Mouse (Mus musculus): ENCODE data around the gene Gle1. TPM values are rescaled to one million over a fixed set of nuclear protein-coding genes. Genes with fewer than 3 reads are reported as not detected.
"Not testable (repeated sequence)": the region's sequence is repeated elsewhere in the genome, so short reads cannot be mapped to it uniquely, and the experiment has no call there.

Gene Gle1
- total RNA-seq (2014; rRNA removed), result 39.4 and 43.6 TPM in 2 replicates
- 52.7 and 56.0 TPM in 2 replicates for polyA plus RNA-seq (2015; fragmentation: Nextera tagmentation; extraction: Ambion mirVana)

- DNase-seq (ENCODE audit: low spot score), result peak; percentile 98
- ATAC-seq, result peak; percentile 98
- H3K4me1 ChIP-seq (ENCODE audit: insufficient read depth, low read length), result no peaks in the 10 kb centered on the region; the same call in 1 of the 2 replicates
- TF ChIP-seq CTCF (IDR thresholded peaks at IDR 0.05; ENCODE audit: low read depth), result peak; percentile 82
- peaks cover 24% of the 10 kb centered on the region for H3K36me3 ChIP-seq (ENCODE audit: insufficient read depth, low read length)
- peak within 1 kb of the TSS; percentile 90 for H3K4me3 ChIP-seq (ENCODE audit: low read length)
- H3K9ac ChIP-seq (replicated peaks; ENCODE audit: low read length), result peak within 1 kb of the TSS; percentile 56
- no peaks in the 10 kb centered on the region for H3K9me3 ChIP-seq (ENCODE audit: low read length)
- 2% methylated on average over 44 of the region's 44 CpGs for WGBS
- peak within 1 kb of the TSS; percentile 81 for H3K27ac ChIP-seq
- no peaks in the 10 kb centered on the region for H3K27me3 ChIP-seq (ENCODE audit: insufficient read depth, low read length)
- peak within 1 kb of the TSS; percentile 66 for H3K4me2 ChIP-seq (ENCODE audit: low read depth, low read length)
These were observed at the start of gene Gle1 for GRCm38 (mm10) chr2:29934906-29935599. Gle1 (plus strand) TSS chr2:29935426.

- WGBS, result 83% methylated on average over 9 of the region's 9 CpGs
- H3K4me1 ChIP-seq (ENCODE audit: insufficient read depth, low read length); DNase-seq (ENCODE audit: low spot score); H3K4me2 ChIP-seq (ENCODE audit: low read depth, low read length); H3K27me3 ChIP-seq (ENCODE audit: insufficient read depth, low read length); ATAC-seq; H3K9ac ChIP-seq (replicated peaks; ENCODE audit: low read length); H3K9me3 ChIP-seq (ENCODE audit: low read length); H3K36me3 ChIP-seq (ENCODE audit: insufficient read depth, low read length); H3K4me3 ChIP-seq (ENCODE audit: low read length); H3K27ac ChIP-seq: not testable (repeated sequence)
- peak; percentile 27 for TF ChIP-seq CTCF (IDR thresholded peaks at IDR 0.05; ENCODE audit: low read depth)
These were observed 48.5 kb upstream of the Gle1 start for GRCm38 (mm10) chr2:29886659-29887292.

- peak; percentile 100 for DNase-seq (ENCODE audit: low spot score)
- TF ChIP-seq CTCF (IDR thresholded peaks at IDR 0.05; ENCODE audit: low read depth), result no peak
- peak within 1 kb of the TSS; percentile 65 for H3K4me3 ChIP-seq (ENCODE audit: low read length)
- peak within 1 kb of the TSS; percentile 91 for H3K4me2 ChIP-seq (ENCODE audit: low read depth, low read length)
- 2% methylated on average over 61 of the region's 70 CpGs for WGBS
- peak within 1 kb of the TSS; percentile 91 for H3K27ac ChIP-seq
- H3K4me1 ChIP-seq (ENCODE audit: insufficient read depth, low read length), result no peaks in the 10 kb centered on the region
- peak; percentile 95 for ATAC-seq
- peaks cover 26% of the 10 kb centered on the region for H3K36me3 ChIP-seq (ENCODE audit: insufficient read depth, low read length)
- no peaks in the 10 kb centered on the region for H3K9me3 ChIP-seq (ENCODE audit: low read length)
- peak within 1 kb of the TSS; percentile 77 for H3K9ac ChIP-seq (replicated peaks; ENCODE audit: low read length)
- H3K27me3 ChIP-seq (ENCODE audit: insufficient read depth, low read length), result no peaks in the 10 kb centered on the region
These were observed 45.9 kb upstream of the Gle1 start, which contains the start of gene Odf2 for GRCm38 (mm10) chr2:29889066-29889944. Odf2 (plus strand) TSS chr2:29889221.

- Histone ChIP-seq H3K9ac (replicated peaks; ENCODE audit: low read length) (peak overlapping the region; percentile 77), H3K4me2 (ENCODE audit: low read depth, low read length) (peak overlapping the region; percentile 91), H3K4me1 (ENCODE audit: insufficient read depth, low read length) (no peaks in the 10 kb centered on the region), H3K4me3 (ENCODE audit: low read length) (peak overlapping the region; percentile 65), H3K27ac (peak overlapping the region; percentile 88), H3K36me3 (ENCODE audit: insufficient read depth, low read length) (peaks cover 35% of the 10 kb centered on the region), H3K27me3 (ENCODE audit: insufficient read depth, low read length) (no peaks in the 10 kb centered on the region), H3K9me3 (ENCODE audit: low read length) (no peaks in the 10 kb centered on the region)
- ATAC-seq (peak; percentile 90), DNase-seq (ENCODE audit: low spot score) (peak; percentile 85)
- WGBS, result under 1% methylated on average over 56 of the region's 61 CpGs
- TF ChIP-seq CTCF (IDR thresholded peaks at IDR 0.05; ENCODE audit: low read depth), result peak; percentile 62
These were observed 45.0 kb upstream of the Gle1 start for GRCm38 (mm10) chr2:29889991-29890833.

DNA sequence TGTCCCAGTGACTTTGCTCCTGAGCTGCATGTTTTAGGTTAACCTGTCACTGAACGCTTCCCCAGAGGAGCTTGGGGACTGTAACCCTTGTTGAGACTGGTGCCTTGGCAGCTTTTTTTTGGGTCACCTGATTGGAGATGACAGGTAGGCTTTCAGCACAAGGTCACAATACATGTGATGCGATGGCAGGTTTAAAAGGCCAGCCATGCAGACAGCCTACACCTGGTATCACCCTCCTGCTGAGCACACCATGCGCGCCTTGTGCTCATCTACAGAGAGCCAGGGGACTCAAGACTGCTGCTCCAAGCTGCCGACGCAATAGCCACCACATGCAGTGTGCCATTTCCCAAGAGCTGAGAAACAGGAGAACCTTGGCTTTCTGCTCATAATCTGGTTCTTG, 43.5 kb upstream of the Gle1 start:
- Histone ChIP-seq H3K4me1 (ENCODE audit: insufficient read depth, low read length) (no peaks in the 10 kb centered on the region), H3K4me2 (ENCODE audit: low read depth, low read length) (no peak overlapping the region), H3K27me3 (ENCODE audit: insufficient read depth, low read length) (no peaks in the 10 kb centered on the region), H3K9ac (replicated peaks; ENCODE audit: low read length) (no peak overlapping the region), H3K27ac (no peak overlapping the region), H3K4me3 (ENCODE audit: low read length) (no peak overlapping the region), H3K9me3 (ENCODE audit: low read length) (no peaks in the 10 kb centered on the region), H3K36me3 (ENCODE audit: insufficient read depth, low read length) (peaks cover 48% of the 10 kb centered on the region)
- 82% methylated on average over 6 of the region's 6 CpGs for WGBS
- TF ChIP-seq CTCF (IDR thresholded peaks at IDR 0.05; ENCODE audit: low read depth), result no peak
- ATAC-seq (no peak), DNase-seq (ENCODE audit: low spot score) (no peak)

- TF ChIP-seq CTCF (IDR thresholded peaks at IDR 0.05; ENCODE audit: low read depth), result no peak
- 76% methylated on average over 1 of the region's 1 CpGs for WGBS
- Histone ChIP-seq H3K4me3 (ENCODE audit: low read length) (no peak overlapping the region), H3K9ac (replicated peaks; ENCODE audit: low read length) (no peak overlapping the region), H3K36me3 (ENCODE audit: insufficient read depth, low read length) (peaks cover 86% of the 10 kb centered on the region), H3K9me3 (ENCODE audit: low read length) (no peaks in the 10 kb centered on the region), H3K27ac (no peak overlapping the region), H3K4me1 (ENCODE audit: insufficient read depth, low read length) (no peaks in the 10 kb centered on the region), H3K4me2 (ENCODE audit: low read depth, low read length) (no peak overlapping the region), H3K27me3 (ENCODE audit: insufficient read depth, low read length) (no peaks in the 10 kb centered on the region)
- DNase-seq (ENCODE audit: low spot score) (no peak), ATAC-seq (no peak)
These were observed 39.2 kb upstream of the Gle1 start for GRCm38 (mm10) chr2:29896071-29896470.

Measured in hindbrain, postnatal 0 days (tissue).